Mouse (Mus musculus) lung, embryonic 16.5 days (tissue): Measurements from ENCODE around the gene Gabbr1. TPM values are rescaled to one million over a fixed set of nuclear protein-coding genes. Genes with fewer than 3 reads are reported as not detected.
"Not testable (repeated sequence)": the region's sequence is repeated elsewhere in the genome, so short reads cannot be mapped to it uniquely, and the experiment has no call there.

ENCODE experiments used
- ATAC-seq: fragments of 200-750 bp; cut with Nextera tagmentation; 2 replicates; pipeline ENCODE4 v1.8.0; 2017; ENCODE audit warnings: low read depth, mild to moderate bottlenecking, moderate library complexity
- H3K27ac ChIP-seq: fragments of 300-500 bp; sonication (generic); 2 replicates; pipeline ENCODE4 v1.5.1; 2014; ENCODE audit warnings: mild to moderate bottlenecking, control low read depth, low read length
- H3K27me3 ChIP-seq: fragments of 300-500 bp; sonication (generic); 2 replicates; pipeline ENCODE4 v1.6.1; 2014; ENCODE audit warnings: low read depth, low read length, mixed read lengths; ENCODE audit not compliant: control insufficient read depth, insufficient read depth
- H3K36me3 ChIP-seq: fragments of 300-500 bp; sonication (generic); 2 replicates; pipeline ENCODE4 v1.6.1; 2014; ENCODE audit warnings: low read length; ENCODE audit not compliant: control insufficient read depth, insufficient read depth
- H3K4me1 ChIP-seq: fragments of 300-500 bp; sonication (generic); replicated peaks from 2 replicates; pipeline ENCODE4 v1.6.1; 2014; ENCODE audit warnings: low read length, mixed read lengths; ENCODE audit not compliant: control insufficient read depth, insufficient read depth
- H3K4me2 ChIP-seq: fragments of 300-500 bp; sonication (generic); 2 replicates; pipeline ENCODE4 v1.6.1; 2014; ENCODE audit warnings: low read depth, low read length, control low read depth
- H3K4me3 ChIP-seq: fragments of 300-500 bp; sonication (generic); 2 replicates; pipeline ENCODE4 v1.5.1; 2014; ENCODE audit warnings: mild to moderate bottlenecking, low read length, control low read depth
- H3K9ac ChIP-seq: fragments of 300-500 bp; sonication (generic); 2 replicates; pipeline ENCODE4 v1.6.1; 2014; ENCODE audit warnings: low read length, control low read depth
- H3K9me3 ChIP-seq: fragments of 300-500 bp; sonication (generic); 2 replicates; pipeline ENCODE4 v1.6.1; 2016; ENCODE audit warnings: low read length; ENCODE audit not compliant: control insufficient read depth
- WGBS: fragments of 180-500 bp; shearing (Covaris S2); extraction: QIAGEN DNeasy Blood & Tissue Kit; methylation state at CpG from one replicate; pipeline ENCODE4 v1.1.7; 2014; 5-methylcytosine and 5-hydroxymethylcytosine counted together
- polyA plus RNA-seq: library from polyadenylated mRNA; unstranded; fragments of >200 nt; fragmentation: Nextera tagmentation; extraction: Ambion mirVana; gene quantifications from 2 replicates; pipeline ENCODE4 v1.2.1, GENCODE M21; 2015

Gene Gabbr1
- polyA plus RNA-seq, 1 experiment from 2014 or later, result 5.6 TPM

GRCm38 (mm10) chr17:37011719-37012118 is 34.0 kb upstream of the Gabbr1 start:
- WGBS, result 50% methylated on average over 3 of the region's 3 CpGs
- Histone ChIP-seq H3K4me1 (no peaks in the 10 kb centered on the region), H3K9me3 (no peaks in the 10 kb centered on the region), H3K9ac (no peak overlapping the region), H3K27me3 (no peaks in the 10 kb centered on the region), H3K4me2 (no peak overlapping the region), H3K4me3 (no peak overlapping the region), H3K36me3 (peaks cover 30% of the 10 kb centered on the region), H3K27ac (no peak overlapping the region)
- no peak for ATAC-seq

- H3K9ac ChIP-seq, result no peak overlapping the region
- no peaks in the 10 kb centered on the region for H3K9me3 ChIP-seq
- H3K27ac ChIP-seq, result no peak overlapping the region
- no peaks in the 10 kb centered on the region for H3K27me3 ChIP-seq
- no peaks in the 10 kb centered on the region for H3K4me1 ChIP-seq
- no peak overlapping the region for H3K4me3 ChIP-seq
- no peak for ATAC-seq
- H3K36me3 ChIP-seq, result peaks cover 26% of the 10 kb centered on the region
- 58% methylated on average over 5 of the region's 5 CpGs for WGBS
- H3K4me2 ChIP-seq, result no peak overlapping the region
These were observed 33.6 kb upstream of the Gabbr1 start for GRCm38 (mm10) chr17:37012141-37012540.

GRCm38 (mm10) chr17:37016333-37016732 is 29.4 kb upstream of the Gabbr1 start:
- no peak for ATAC-seq
- H3K4me2 ChIP-seq, result no peak overlapping the region
- no peaks in the 10 kb centered on the region for H3K4me1 ChIP-seq
- no peak overlapping the region for H3K9ac ChIP-seq
- H3K27ac ChIP-seq, result no peak overlapping the region
- H3K36me3 ChIP-seq, result no peaks in the 10 kb centered on the region
- H3K27me3 ChIP-seq, result no peaks in the 10 kb centered on the region
- H3K9me3 ChIP-seq, result no peaks in the 10 kb centered on the region
- no peak overlapping the region for H3K4me3 ChIP-seq

GRCm38 (mm10) chr17:37018328-37018727 is 27.4 kb upstream of the Gabbr1 start:
- Histone ChIP-seq H3K4me1 (no peaks in the 10 kb centered on the region), H3K9ac (no peak overlapping the region), H3K36me3 (no peaks in the 10 kb centered on the region), H3K9me3 (no peaks in the 10 kb centered on the region), H3K4me2 (no peak overlapping the region), H3K27ac (no peak overlapping the region), H3K4me3 (no peak overlapping the region), H3K27me3 (no peaks in the 10 kb centered on the region)
- ATAC-seq, result no peak
- WGBS, result 78% methylated on average over 3 of the region's 3 CpGs

GRCm38 (mm10) chr17:37019242-37019641 is 26.5 kb upstream of the Gabbr1 start:
- not testable (repeated sequence) for H3K4me1 ChIP-seq, H3K36me3 ChIP-seq, H3K27ac ChIP-seq, H3K4me2 ChIP-seq, H3K27me3 ChIP-seq, ATAC-seq, H3K4me3 ChIP-seq, H3K9me3 ChIP-seq, H3K9ac ChIP-seq
- 90% methylated on average over 5 of the region's 5 CpGs for WGBS

GRCm38 (mm10) chr17:37022628-37023576 is 22.9 kb upstream of the Gabbr1 start, which contains the start of gene Mog:
Gene Mog (minus strand): TSS chr17:37023398.
- WGBS, result 66% methylated on average over 9 of the region's 9 CpGs
- no peaks in the 10 kb centered on the region for H3K4me1 ChIP-seq
- H3K4me3 ChIP-seq, result no peak within 1 kb of the TSS
- no peak within 1 kb of the TSS for H3K27ac ChIP-seq
- H3K27me3 ChIP-seq, result no peaks in the 10 kb centered on the region
- H3K9me3 ChIP-seq, result no peaks in the 10 kb centered on the region
- H3K4me2 ChIP-seq, result no peak within 1 kb of the TSS
- no peak for ATAC-seq
- no peaks in the 10 kb centered on the region for H3K36me3 ChIP-seq
- H3K9ac ChIP-seq, result no peak within 1 kb of the TSS

- no peaks in the 10 kb centered on the region; the same call in 1 of the 2 replicates for H3K4me1 ChIP-seq
- no peaks in the 10 kb centered on the region for H3K36me3 ChIP-seq
- no peak overlapping the region for H3K27ac ChIP-seq
- no peak for ATAC-seq
- no peaks in the 10 kb centered on the region for H3K27me3 ChIP-seq
- no peaks in the 10 kb centered on the region for H3K9me3 ChIP-seq
- H3K9ac ChIP-seq, result no peak overlapping the region
- H3K4me2 ChIP-seq, result no peak overlapping the region
- WGBS, result 94% methylated on average over 2 of the region's 2 CpGs
- no peak overlapping the region for H3K4me3 ChIP-seq
These were observed 19.3 kb upstream of the Gabbr1 start for GRCm38 (mm10) chr17:37026425-37026824.

GRCm38 (mm10) chr17:37027486-37027885 is 18.3 kb upstream of the Gabbr1 start:
- ATAC-seq, result no peak
- 98% methylated on average over 4 of the region's 4 CpGs for WGBS
- Histone ChIP-seq H3K4me1 (no peaks in the 10 kb centered on the region; the same call in 1 of the 2 replicates), H3K27ac (no peak overlapping the region), H3K9me3 (no peaks in the 10 kb centered on the region), H3K9ac (no peak overlapping the region), H3K4me2 (no peak overlapping the region), H3K4me3 (no peak overlapping the region), H3K36me3 (no peaks in the 10 kb centered on the region), H3K27me3 (no peaks in the 10 kb centered on the region)

GRCm38 (mm10) chr17:37028212-37028611 is 17.6 kb upstream of the Gabbr1 start:
- H3K36me3 ChIP-seq, result no peaks in the 10 kb centered on the region
- WGBS, result 2% methylated on average over 10 of the region's 10 CpGs
- peak overlapping the region; percentile 70 for H3K4me3 ChIP-seq
- peak overlapping the region; percentile 95 for H3K27ac ChIP-seq
- peak overlapping the region; percentile 64 for H3K9ac ChIP-seq
- peak overlapping the region; percentile 70 for H3K4me2 ChIP-seq
- H3K4me1 ChIP-seq, result no peaks in the 10 kb centered on the region; the same call in 1 of the 2 replicates
- ATAC-seq, result peak; percentile 67
- H3K9me3 ChIP-seq, result no peaks in the 10 kb centered on the region
- no peaks in the 10 kb centered on the region for H3K27me3 ChIP-seq
